Mouse (Mus musculus) cerebellum, adult 2 months (tissue): ENCODE results near the gene Klf9.

Experiments
- CTCF ChIP-seq: fragments of 200-500 bp; IDR thresholded peaks from 2 replicates; pipeline ENCODE4 v1.5.1; 2011; ENCODE audit warnings: low read depth, mild to moderate bottlenecking, control low read depth, low read length, moderate library complexity, borderline replicate concordance; ENCODE audit not compliant: insufficient read depth
- POLR2A ChIP-seq: fragments of 200-500 bp; IDR thresholded peaks from 2 replicates; pipeline ENCODE4 v1.6.1; 2011; ENCODE audit warnings: low read length, control low read depth, borderline replicate concordance; ENCODE audit not compliant: insufficient read depth

GRCm38 (mm10) chr19:23162877-23163276, 21.9 kb downstream of the Klf9 start:
- no peak for TF ChIP-seq POLR2A
- no peak for TF ChIP-seq CTCF
